Mouse (Mus musculus) stomach, postnatal 0 days (tissue): Measurements from ENCODE around the gene Tnfsf8. TPM values are rescaled to one million over a fixed set of nuclear protein-coding genes. Genes with fewer than 3 reads are reported as not detected.

Experiments
- ATAC-seq: fragments of 200-750 bp; cut with Nextera tagmentation; 2 replicates; pipeline ENCODE4 v1.8.0; 2017; ENCODE audit not compliant: low FRiP score, low TSS enrichment
- DNase-seq: peaks from one replicate; pipeline ENCODE4 v3.0.0-alpha.2; 2016; ENCODE audit warnings: low spot score
- H3K27ac ChIP-seq: fragments of 300-500 bp; sonication (generic); replicated peaks from 2 replicates; pipeline ENCODE4 v1.5.1; 2014; ENCODE audit warnings: mild to moderate bottlenecking, control low read depth
- H3K27me3 ChIP-seq: fragments of 300-500 bp; sonication (generic); 2 replicates; pipeline ENCODE4 v1.6.1; 2014; ENCODE audit warnings: low read length; ENCODE audit not compliant: control insufficient read depth, insufficient read depth
- H3K36me3 ChIP-seq: fragments of 300-500 bp; sonication (generic); 2 replicates; pipeline ENCODE4 v1.6.1; 2014; ENCODE audit warnings: low read length, mixed read lengths; ENCODE audit not compliant: control insufficient read depth, insufficient read depth
- H3K4me1 ChIP-seq: fragments of 300-500 bp; sonication (generic); replicated peaks from 2 replicates; pipeline ENCODE4 v1.6.1; 2014; ENCODE audit warnings: antibody characterized with exemption; ENCODE audit not compliant: control insufficient read depth, insufficient read depth
- H3K4me2 ChIP-seq: fragments of 300-500 bp; sonication (generic); replicated peaks from 2 replicates; pipeline ENCODE4 v1.6.1; 2014; ENCODE audit warnings: low read depth, mild to moderate bottlenecking, control low read depth, moderate library complexity
- H3K4me3 ChIP-seq: fragments of 300-500 bp; sonication (generic); 2 replicates; pipeline ENCODE4 v1.5.1; 2014; ENCODE audit warnings: low read depth, low read length, control low read depth
- H3K9ac ChIP-seq: fragments of 300-500 bp; sonication (generic); 2 replicates; pipeline ENCODE4 v1.6.1; 2014; ENCODE audit warnings: mild to moderate bottlenecking, low read length, control low read depth, mixed read lengths
- H3K9me3 ChIP-seq: fragments of 300-500 bp; sonication (generic); 2 replicates; pipeline ENCODE4 v1.6.1; 2016; ENCODE audit warnings: low read length; ENCODE audit not compliant: control insufficient read depth
- CTCF ChIP-seq: IDR thresholded peaks from 2 replicates; pipeline ENCODE4 v1.5.1; 2016; ENCODE audit warnings: antibody characterized with exemption, low read depth, mild to moderate bottlenecking, moderate library complexity
- EP300 ChIP-seq: optimal IDR thresholded peaks from 2 replicates; pipeline ENCODE3; 2016; ENCODE audit warnings: antibody characterized with exemption
- WGBS: fragments of 180-500 bp; shearing (Covaris S2); extraction: QIAGEN DNeasy Blood & Tissue Kit; methylation state at CpG from one replicate; pipeline ENCODE4 v1.1.7; 2014; 5-methylcytosine and 5-hydroxymethylcytosine counted together
- polyA plus RNA-seq: library from polyadenylated mRNA; unstranded; fragments of >200 nt; fragmentation: Nextera tagmentation; extraction: Ambion mirVana; gene quantifications from 2 replicates; pipeline ENCODE4 v1.2.1, GENCODE M21; 2015

Tnfsf8 gene
- polyA plus RNA-seq = 0.04 TPM in 1 of 2 replicates, not detected in the other

GRCm38 (mm10) chr4:63860688-63861540 is at the start of gene Tnfsf8:
Tnfsf8 (minus strand) TSS chr4:63861347.
- Histone ChIP-seq H3K9ac (no peak within 1 kb of the TSS), H3K4me2 (no peak within 1 kb of the TSS), H3K27ac (no peak within 1 kb of the TSS), H3K4me3 (no peak within 1 kb of the TSS), H3K4me1 (no peaks in the 10 kb centered on the region), H3K36me3 (no peaks in the 10 kb centered on the region), H3K27me3 (no peaks in the 10 kb centered on the region), H3K9me3 (no peaks in the 10 kb centered on the region)
- WGBS = 70% methylated on average over 19 of the region's 19 CpGs
- DNase-seq (no peak), ATAC-seq (no peak)
- TF ChIP-seq EP300 (no peak), CTCF (no peak)

DNA sequence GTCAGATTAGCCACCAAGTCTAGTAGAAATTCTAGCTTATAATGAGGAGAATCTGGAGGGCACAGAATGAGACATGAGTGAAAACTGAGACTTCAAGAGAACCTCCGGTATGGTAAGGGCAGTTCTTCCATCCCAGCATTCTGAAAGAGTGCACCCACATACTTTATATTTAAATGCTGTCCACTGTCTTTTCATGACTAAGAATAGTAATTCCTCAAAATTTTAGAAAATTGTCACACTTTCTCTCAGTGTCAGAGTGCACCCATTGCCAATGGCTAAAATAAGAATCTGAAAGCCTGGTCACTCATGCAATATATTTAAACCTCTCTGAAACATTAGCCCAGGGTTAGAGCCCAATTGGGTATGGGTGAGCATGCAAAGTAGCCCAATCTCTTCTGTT is 47.4 kb upstream of the Tnfsf8 start:
- no peak overlapping the region for H3K4me3 ChIP-seq
- WGBS = 90% methylated on average over 1 of the region's 1 CpGs
- no peak overlapping the region for H3K4me2 ChIP-seq
- H3K9me3 ChIP-seq = no peaks in the 10 kb centered on the region
- no peaks in the 10 kb centered on the region for H3K4me1 ChIP-seq
- H3K9ac ChIP-seq = no peak overlapping the region
- no peak for ATAC-seq
- TF ChIP-seq CTCF = no peak
- TF ChIP-seq EP300 = no peak
- no peaks in the 10 kb centered on the region for H3K36me3 ChIP-seq
- no peak for DNase-seq
- H3K27me3 ChIP-seq = no peaks in the 10 kb centered on the region
- no peak overlapping the region for H3K27ac ChIP-seq

GRCm38 (mm10) chr4:63907473-63907872 is 46.3 kb upstream of the Tnfsf8 start:
- Histone ChIP-seq H3K27ac (no peak overlapping the region), H3K4me1 (no peaks in the 10 kb centered on the region), H3K9me3 (no peaks in the 10 kb centered on the region), H3K36me3 (no peaks in the 10 kb centered on the region), H3K9ac (no peak overlapping the region), H3K4me3 (no peak overlapping the region), H3K4me2 (no peak overlapping the region), H3K27me3 (no peaks in the 10 kb centered on the region)
- DNase-seq (no peak), ATAC-seq (no peak)
- TF ChIP-seq CTCF = no peak
- TF ChIP-seq EP300 = no peak

- Histone ChIP-seq H3K4me3 (no peak overlapping the region), H3K27me3 (no peaks in the 10 kb centered on the region), H3K4me2 (no peak overlapping the region), H3K9ac (no peak overlapping the region), H3K4me1 (no peaks in the 10 kb centered on the region), H3K9me3 (no peaks in the 10 kb centered on the region), H3K27ac (no peak overlapping the region), H3K36me3 (no peaks in the 10 kb centered on the region)
- ATAC-seq (no peak), DNase-seq (no peak)
- 49% methylated on average over 3 of the region's 3 CpGs for WGBS
- TF ChIP-seq EP300 = no peak
- no peak for TF ChIP-seq CTCF
Observed at GRCm38 (mm10) chr4:63906050-63906449, 44.9 kb upstream of the Tnfsf8 start.

DNA sequence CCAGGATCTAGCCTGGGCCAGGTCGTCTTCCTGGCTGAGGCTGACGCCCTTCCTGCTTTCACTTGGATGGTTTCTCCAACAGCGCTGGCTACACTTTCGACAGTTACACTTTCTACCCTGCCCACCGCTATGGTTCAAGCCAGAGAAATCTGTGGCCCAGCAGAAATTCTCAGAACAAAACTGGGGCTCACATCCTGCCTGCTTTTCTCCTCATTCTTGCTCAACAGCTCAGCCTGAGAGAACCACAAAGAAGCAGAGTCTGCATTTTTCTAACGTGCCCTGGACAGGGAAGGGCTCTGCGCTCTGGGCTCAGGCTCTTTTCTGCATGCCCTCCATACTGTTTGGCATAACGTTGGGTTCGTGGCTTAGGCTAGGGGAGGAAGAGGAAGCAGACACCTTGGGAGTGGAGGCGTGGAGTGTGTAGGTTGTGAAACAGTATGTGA is 38.0 kb upstream of the Tnfsf8 start:
- no peak for DNase-seq
- no peak overlapping the region for H3K4me3 ChIP-seq
- no peaks in the 10 kb centered on the region for H3K9me3 ChIP-seq
- no peak overlapping the region for H3K4me2 ChIP-seq
- ATAC-seq = no peak
- H3K36me3 ChIP-seq = no peaks in the 10 kb centered on the region
- WGBS = 75% methylated on average over 10 of the region's 10 CpGs
- TF ChIP-seq EP300 (no peak), CTCF (no peak)
- no peaks in the 10 kb centered on the region for H3K4me1 ChIP-seq
- H3K27ac ChIP-seq = no peak overlapping the region
- H3K27me3 ChIP-seq = no peaks in the 10 kb centered on the region
- H3K9ac ChIP-seq = no peak overlapping the region

- no peak overlapping the region for H3K4me3 ChIP-seq
- DNase-seq (no peak), ATAC-seq (no peak)
- no peaks in the 10 kb centered on the region for H3K4me1 ChIP-seq
- H3K4me2 ChIP-seq = no peak overlapping the region
- H3K27ac ChIP-seq = no peak overlapping the region
- H3K9ac ChIP-seq = no peak overlapping the region
- H3K27me3 ChIP-seq = no peaks in the 10 kb centered on the region
- TF ChIP-seq CTCF (no peak), EP300 (no peak)
- no peaks in the 10 kb centered on the region for H3K36me3 ChIP-seq
- no peaks in the 10 kb centered on the region for H3K9me3 ChIP-seq
Observed at GRCm38 (mm10) chr4:63897152-63897551, 36.0 kb upstream of the Tnfsf8 start.
